Mouse (Mus musculus) ES-CJ7 (cell line): ENCODE data around the gene Zfp420.
A peak's percentile ranks its signal among the peaks of the same experiment; 100 is the strongest.
"Not testable (repeated sequence)": the region's sequence is repeated elsewhere in the genome, so short reads cannot be mapped to it uniquely, and the experiment has no call there.

Experiments
- DNase-seq: peaks from one replicate; pipeline ENCODE4 v3.0.0; 2011; ENCODE audit warnings: low read depth, low spot score

The Zfp420 gene

GRCm38 (mm10) chr7:29859532-29860517 is at the start of gene Zfp420:
Gene Zfp420 (plus strand): TSS chr7:29859979.
- DNase-seq: peak; percentile 96

GRCm38 (mm10) chr7:29812244-29812643 is 47.5 kb upstream of the Zfp420 start:
- no peak for DNase-seq

- DNase-seq: no peak
These were observed 45.4 kb upstream of the Zfp420 start for GRCm38 (mm10) chr7:29814381-29814780.

DNA sequence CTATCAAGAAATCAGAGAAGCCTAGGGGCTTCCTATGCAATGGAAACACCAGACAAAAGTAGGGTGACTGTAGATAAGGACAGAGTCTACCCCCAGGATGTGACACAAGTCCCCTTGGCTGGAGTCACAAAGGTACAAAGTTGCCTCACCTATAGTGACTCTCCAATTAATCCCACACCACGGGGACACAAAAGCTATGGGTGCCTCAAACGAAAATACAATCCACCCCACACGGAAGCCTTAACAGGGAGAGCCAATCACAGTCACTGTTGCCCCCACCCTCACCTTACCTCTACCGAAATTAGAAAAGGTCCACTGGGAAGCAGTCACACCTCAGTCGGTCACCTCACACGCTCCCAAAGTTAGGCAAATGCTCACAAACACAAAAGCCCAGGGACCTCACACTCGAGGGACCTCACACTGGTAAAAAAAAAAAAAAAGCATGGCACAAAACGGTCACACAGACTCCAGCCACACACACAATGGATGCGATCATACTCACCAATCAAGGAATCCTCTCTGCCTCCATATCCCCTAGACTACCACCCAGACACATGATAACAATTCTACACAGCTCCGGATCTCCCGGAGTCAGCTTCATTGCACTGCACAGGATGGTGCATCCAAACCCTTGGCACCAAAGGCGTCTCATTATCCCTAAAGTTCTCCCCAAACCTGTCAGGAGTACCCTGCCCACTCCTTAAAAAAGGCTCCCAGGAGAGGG is 44.6 kb upstream of the Zfp420 start:
- DNase-seq: no peak

- peak; percentile 98 for DNase-seq
These were observed 43.8 kb upstream of the Zfp420 start, which contains the start of gene Zfp790 for GRCm38 (mm10) chr7:29815910-29816429. Gene Zfp790 (plus strand): TSS chr7:29816114.

GRCm38 (mm10) chr7:29818619-29819254 is 41.0 kb upstream of the Zfp420 start:
- DNase-seq: peak; percentile 78

GRCm38 (mm10) chr7:29828001-29828400 is 31.8 kb upstream of the Zfp420 start:
- DNase-seq: no peak

GRCm38 (mm10) chr7:29829804-29830203 is 30.0 kb upstream of the Zfp420 start:
- DNase-seq: no peak

DNA sequence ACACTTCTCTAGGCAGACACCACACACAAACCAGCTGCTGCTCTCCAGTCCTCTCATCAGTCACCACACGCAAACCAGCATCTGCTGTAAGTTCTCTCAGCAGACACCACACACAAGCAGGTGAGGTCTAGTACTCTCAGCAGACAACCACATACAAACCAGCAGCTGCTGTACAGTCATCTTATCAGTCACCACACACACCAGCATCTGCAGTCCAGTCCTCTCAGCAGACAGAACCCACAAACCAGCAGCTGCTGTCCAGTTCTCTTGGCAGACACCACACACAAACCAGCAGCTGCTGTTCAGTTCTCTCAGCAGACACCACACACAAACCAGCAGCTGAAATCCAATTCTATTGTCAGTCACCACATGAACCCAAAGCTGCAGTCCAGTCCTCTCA is 23.0 kb upstream of the Zfp420 start:
- DNase-seq: no peak

DNA sequence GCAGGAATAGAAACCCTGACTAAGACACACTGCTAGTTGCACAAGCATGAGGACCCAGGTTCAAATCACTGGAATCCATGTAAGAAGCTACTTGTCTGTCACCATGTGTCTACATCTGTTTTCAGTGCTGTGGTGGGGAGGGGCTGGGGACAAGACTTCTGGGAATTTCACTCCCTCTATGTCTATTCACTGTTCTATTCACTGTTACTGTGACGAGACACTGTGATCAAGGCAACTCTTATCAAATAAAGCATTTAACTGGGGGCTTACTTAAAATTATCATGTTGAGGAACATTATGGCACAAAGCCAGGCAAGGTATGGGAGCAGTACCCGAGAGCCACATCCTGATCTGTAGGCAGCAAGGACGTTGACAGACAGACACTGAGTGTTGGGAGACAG is 20.5 kb upstream of the Zfp420 start:
- DNase-seq: no peak

- DNase-seq: no peak
These were observed 17.7 kb upstream of the Zfp420 start for GRCm38 (mm10) chr7:29842105-29842504.

DNA sequence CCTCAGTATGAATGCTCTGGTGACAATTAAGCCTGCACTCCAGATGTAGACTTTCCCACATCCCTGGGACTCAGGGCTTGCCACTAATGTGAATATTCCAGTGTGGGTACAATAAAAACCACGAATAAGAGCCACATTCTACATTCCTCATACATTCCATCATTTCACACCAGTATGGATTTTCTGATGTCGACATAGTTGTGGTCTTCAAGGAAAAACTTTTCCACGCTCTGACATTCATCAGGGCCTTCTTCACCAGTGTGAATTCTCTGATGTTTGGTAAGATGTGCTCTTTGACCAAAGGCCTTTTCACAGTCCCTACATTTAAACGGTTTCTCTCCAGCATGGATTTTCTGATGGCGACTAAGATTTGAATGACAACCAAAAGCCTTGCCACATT is 15.2 kb upstream of the Zfp420 start:
- no peak for DNase-seq

DNA sequence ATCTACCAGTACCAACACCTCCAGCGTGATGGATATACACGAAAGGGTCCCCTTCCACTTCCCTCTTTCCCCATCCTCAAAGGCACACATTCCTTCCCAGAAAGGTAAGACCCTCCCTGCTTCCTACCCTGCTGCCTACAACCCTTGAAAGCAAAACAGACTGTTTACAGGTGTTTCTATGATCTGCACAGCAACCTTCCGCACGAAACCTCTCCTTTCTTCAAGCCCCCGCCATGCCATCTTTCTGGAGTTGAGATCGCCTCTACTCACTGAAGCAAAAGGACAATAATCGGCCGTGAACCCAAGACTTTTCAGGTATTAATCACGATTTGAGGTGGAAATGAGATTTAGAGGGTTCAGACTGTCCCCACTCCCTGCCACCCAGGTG is 7.0 kb upstream of the Zfp420 start:
- DNase-seq: no peak

- DNase-seq: peak; percentile 90
These were observed 6.4 kb upstream of the Zfp420 start, which contains the start of gene Zfp940 for GRCm38 (mm10) chr7:29853219-29853842. Gene Zfp940 (minus strand): TSS chr7:29853669.

DNA sequence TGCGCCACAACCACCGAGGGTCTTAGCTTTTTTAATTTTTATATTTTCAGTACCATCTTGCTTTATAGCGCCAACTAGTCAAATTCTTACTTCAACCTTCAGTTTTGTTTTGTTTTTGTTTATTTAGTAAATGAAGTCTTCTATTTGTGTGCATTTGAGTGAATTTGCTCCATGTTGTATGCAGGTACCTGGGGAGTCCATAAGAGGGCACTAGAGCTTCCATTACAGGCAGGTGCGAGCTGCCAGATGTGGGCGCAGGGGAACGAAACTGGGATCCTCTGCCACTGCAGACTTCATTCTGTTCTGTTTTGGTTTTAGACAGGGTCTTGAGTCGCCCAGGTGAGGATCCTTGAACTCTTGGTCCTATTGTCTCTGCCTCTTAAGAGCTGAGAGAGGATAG is 1.9 kb downstream of the Zfp420 start:
- DNase-seq: peak; percentile 79

GRCm38 (mm10) chr7:29874256-29874655 is 14.5 kb downstream of the Zfp420 start:
- DNase-seq: no peak

GRCm38 (mm10) chr7:29877561-29877960 is 17.8 kb downstream of the Zfp420 start:
- DNase-seq: not testable (repeated sequence)

GRCm38 (mm10) chr7:29880056-29880455 is 20.3 kb downstream of the Zfp420 start:
- no peak for DNase-seq

DNA sequence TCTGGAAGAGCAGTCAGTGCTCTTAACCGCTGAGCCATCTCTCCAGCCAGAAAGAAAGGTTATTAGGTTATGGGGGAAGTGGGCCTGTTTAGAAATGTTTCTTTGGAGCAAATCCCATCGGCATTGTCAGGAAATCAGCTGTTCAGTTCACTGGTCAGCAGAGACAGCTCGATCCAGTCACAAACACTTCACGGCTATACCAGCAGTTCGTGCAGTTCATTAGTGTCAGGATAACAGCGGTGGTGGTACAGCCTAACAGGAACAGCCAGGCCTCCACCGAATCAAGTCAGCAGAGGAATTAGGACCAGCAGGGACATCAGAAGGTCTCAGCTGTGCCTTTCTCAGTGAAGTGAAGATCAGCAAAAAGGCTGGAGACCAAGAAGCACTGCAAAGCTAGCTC is 21.1 kb downstream of the Zfp420 start:
- DNase-seq: no peak

- DNase-seq: no peak
These were observed 30.7 kb downstream of the Zfp420 start for GRCm38 (mm10) chr7:29890501-29890900.

DNA sequence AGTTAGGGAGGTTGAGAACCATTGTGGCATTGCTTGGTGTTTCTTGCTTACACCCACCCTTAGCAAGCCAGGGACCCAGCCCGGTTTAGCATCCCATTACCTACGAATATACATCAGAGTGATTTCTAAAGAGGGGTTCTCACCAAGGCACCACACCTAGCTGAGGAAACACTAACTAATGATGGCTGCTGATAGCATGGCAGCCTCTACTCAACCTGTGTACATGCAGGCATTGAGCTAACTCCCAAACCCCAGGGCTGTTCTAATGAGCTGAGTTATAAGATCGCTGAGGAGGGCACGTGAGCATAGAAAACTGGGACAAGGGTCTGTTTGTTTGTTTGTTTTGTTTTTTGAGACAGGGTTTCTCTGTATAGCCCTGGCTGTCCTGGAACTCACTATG is 33.0 kb downstream of the Zfp420 start:
- DNase-seq: no peak
